Mouse (Mus musculus) C2C12 (cell line): ENCODE results near the gene Rps6ka5.

Experiments
- CEBPB ChIP-seq: IDR thresholded peaks from one replicate; pipeline ENCODE4 v1.6.1; 2011; ENCODE audit warnings: low read depth, mild to moderate bottlenecking, control low read depth, moderate library complexity
- CTCF ChIP-seq: IDR thresholded peaks from one replicate; pipeline ENCODE4 v1.5.1; 2011; ENCODE audit not compliant: control insufficient read depth, insufficient read depth, insufficient read length
- MAX ChIP-seq: IDR thresholded peaks from one replicate; pipeline ENCODE4 v1.6.1; 2011; ENCODE audit warnings: mild to moderate bottlenecking, control low read depth

GRCm38 (mm10) chr12:100692208-100692607, 34.6 kb downstream of the Rps6ka5 start:
- no peak for TF ChIP-seq CTCF
- TF ChIP-seq MAX: no peak
- TF ChIP-seq CEBPB: no peak
